Comparison of ENCODE assay signal across 25 mouse cellular contexts in the genomic region with DNA sequence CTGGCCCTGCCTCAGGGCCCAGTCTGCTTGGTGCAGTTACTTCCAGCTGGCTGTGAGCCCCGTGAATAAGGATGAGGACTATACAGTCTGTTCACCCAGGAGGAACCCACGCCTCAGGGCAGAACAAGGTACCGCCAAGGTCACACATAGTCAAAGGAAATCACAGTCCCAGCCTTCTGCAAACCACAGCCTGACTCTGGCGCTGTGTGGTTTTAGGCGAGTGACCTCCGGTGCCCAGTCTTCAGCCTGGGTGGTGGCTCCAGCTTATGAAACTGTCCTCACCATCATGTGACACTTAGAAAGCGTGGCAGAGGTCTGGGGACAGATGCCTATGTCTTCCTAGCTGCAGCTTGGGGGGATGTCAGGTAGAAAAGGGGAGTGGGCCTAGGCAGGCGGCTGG. TPM values are rescaled to one million over a fixed set of nuclear protein-coding genes. Genes with fewer than 3 reads are reported as not detected.
DNase-seq lines count a peak whose midpoint lies in the region; ATAC-seq and TF ChIP-seq lines count a peak whose summit lies in the region.
"Had no signal": no experiment of that assay in that cellular context is flagged by ENCODE, and none has a peak within 500 bp of the region (broad histone marks: within the 10 kb centered on the region; RNA-seq: fewer than 3 reads in every experiment).

No protein-coding gene starts in this region.

- H3K4me1 ChIP-seq in heart, postnatal 0 days (ENCODE audit: control insufficient read depth, insufficient read depth), result no peaks in the 10 kb centered on the region
- no peaks in the 10 kb centered on the region for H3K4me1 ChIP-seq in kidney, embryonic 14.5 days (ENCODE audit: control insufficient read depth, insufficient read depth, low read length)
- H3K4me1 ChIP-seq: embryonic facial prominence, embryonic 12.5 days; embryonic facial prominence, embryonic 15.5 days; forebrain, embryonic 15.5 days had no signal

- TF ChIP-seq CTCF in heart, postnatal 0 days (IDR thresholded peaks at IDR 0.05; ENCODE audit: low read depth), result no peak

- no peaks in the 10 kb centered on the region for H3K27me3 ChIP-seq in heart, postnatal 0 days (ENCODE audit: control insufficient read depth, insufficient read depth, low read length)
- H3K27me3 ChIP-seq in kidney, embryonic 14.5 days (ENCODE audit: control insufficient read depth, insufficient read depth, low read length), result no peaks in the 10 kb centered on the region
- H3K27me3 ChIP-seq: embryonic facial prominence, embryonic 12.5 days; embryonic facial prominence, embryonic 15.5 days; forebrain, embryonic 15.5 days; hindbrain, embryonic 13.5 days had no signal

- peaks cover 72% of the 10 kb centered on the region for H3K36me3 ChIP-seq in heart, postnatal 0 days (replicated peaks; ENCODE audit: control insufficient read depth, insufficient read depth, low read length)
- peaks cover 72% of the 10 kb centered on the region for H3K36me3 ChIP-seq in kidney, embryonic 14.5 days (ENCODE audit: control insufficient read depth, insufficient read depth, low read length)

- 0 out of 2 replicates have a peak, but pooled peaks have one; percentile 9 for ATAC-seq in heart, postnatal 0 days (ENCODE audit: insufficient read depth, low read depth)
- peak; percentile 45 for ATAC-seq in megakaryocyte, adult 5-6 weeks (ENCODE audit: poor library complexity, severe bottlenecking)
- ATAC-seq in kidney, embryonic 14.5 days (ENCODE audit: low FRiP score, low TSS enrichment), result no peak
- ATAC-seq: CD4-positive, CD25-positive, alpha-beta regulatory T cell, adult 4 months; forebrain, embryonic 15.5 days; hindbrain, embryonic 16.5 days had no signal

- 88% methylated on average over 8 of the region's 8 CpGs for WGBS in heart, postnatal 0 days
- 93% methylated on average over 8 of the region's 8 CpGs for WGBS in kidney, embryonic 14.5 days

- DNase-seq in heart, postnatal 0 days (ENCODE audit: low spot score), result no peak
- DNase-seq in heart, adult 9 months (ENCODE audit: low spot score in 2 of 2), result no peak
- DNase-seq in testis, postnatal 14 days (ENCODE audit: low spot score), result peak; percentile 67
- DNase-seq in testis, postnatal 10 days (ENCODE audit: low spot score), result no peak
- DNase-seq in spleen, adult 12 weeks (ENCODE audit: low spot score), result no peak
- DNase-seq: adrenal gland, adult 8-10 months; adrenal gland, postnatal 25 days; cerebellum, adult 18-20 months; cerebellum, adult 9-10 months; cerebellum, postnatal 14 days; gastrocnemius, postnatal 25 days; heart, adult 2 months; heart, postnatal 10 days; heart, postnatal 36 days had no signal

- no peak overlapping the region for H3K27ac ChIP-seq in heart, postnatal 0 days (ENCODE audit: low read depth)
- no peak overlapping the region for H3K27ac ChIP-seq in kidney, embryonic 14.5 days (ENCODE audit: low read depth, low read length)
- H3K27ac ChIP-seq: embryonic facial prominence, embryonic 12.5 days; embryonic facial prominence, embryonic 15.5 days; forebrain, embryonic 15.5 days; heart, adult 2 months; hindbrain, embryonic 10.5 days; hindbrain, embryonic 13.5 days had no signal

- H3K9me3 ChIP-seq in heart, postnatal 0 days (replicated peaks; ENCODE audit: control insufficient read depth, low read length), result no peaks in the 10 kb centered on the region
- no peaks in the 10 kb centered on the region for H3K9me3 ChIP-seq in kidney, embryonic 14.5 days (ENCODE audit: control insufficient read depth, low read length)
- H3K9me3 ChIP-seq: embryonic facial prominence, embryonic 12.5 days; embryonic facial prominence, embryonic 15.5 days; forebrain, embryonic 15.5 days; hindbrain, embryonic 10.5 days; hindbrain, embryonic 13.5 days had no signal

- no peak for TF ChIP-seq EP300 in heart, postnatal 0 days (IDR thresholded peaks at IDR 0.05; ENCODE audit: low read depth)

- H3K9ac ChIP-seq in heart, postnatal 0 days (replicated peaks; ENCODE audit: low read depth, low read length), result no peak overlapping the region
- no peak overlapping the region for H3K9ac ChIP-seq in kidney, embryonic 14.5 days (ENCODE audit: low read depth, low read length)
- H3K9ac ChIP-seq: embryonic facial prominence, embryonic 12.5 days; embryonic facial prominence, embryonic 15.5 days; forebrain, embryonic 15.5 days; hindbrain, embryonic 13.5 days had no signal

- H3K4me3 ChIP-seq in heart, postnatal 0 days (ENCODE audit: low read depth, low read length), result no peak overlapping the region
- no peak overlapping the region for H3K4me3 ChIP-seq in kidney, embryonic 14.5 days (ENCODE audit: low read length)
- H3K4me3 ChIP-seq: embryonic facial prominence, embryonic 12.5 days; embryonic facial prominence, embryonic 15.5 days; forebrain, embryonic 15.5 days; heart, adult 2 months; hindbrain, embryonic 10.5 days; hindbrain, embryonic 13.5 days had no signal

- H3K4me2 ChIP-seq in heart, postnatal 0 days (ENCODE audit: low read depth, low read length), result no peak overlapping the region
- H3K4me2 ChIP-seq in kidney, embryonic 14.5 days (replicated peaks; ENCODE audit: low read depth, low read length), result no peak overlapping the region
- H3K4me2 ChIP-seq: embryonic facial prominence, embryonic 12.5 days; embryonic facial prominence, embryonic 15.5 days; forebrain, embryonic 15.5 days; heart, embryonic 11.5 days; hindbrain, embryonic 13.5 days had no signal

RNA-seq across cellular contexts. Expression of a gene that starts 9.1 kb away (rescaled TPM):
- total RNA-seq in heart, postnatal 0 days (2014; rRNA removed; ENCODE audit: low replicate concordance), result 45.8 and 47.7 TPM in 2 replicates
- 18.8 and 19.3 TPM in 2 replicates for polyA plus RNA-seq in heart, postnatal 0 days (2015; fragmentation: Nextera tagmentation; extraction: Ambion mirVana)
- total RNA-seq in megakaryocyte, adult 5-6 weeks (2015), result 25.1 and 29.7 TPM in 2 replicates
- total RNA-seq in megakaryocyte, adult 5-6 weeks (2017), result 37.2 and 43.5 TPM in 2 replicates
- 26.5 and 39.5 TPM in 2 replicates for polyA plus RNA-seq in kidney, embryonic 14.5 days (2014; fragmentation: Nextera tagmentation; extraction: Ambion mirVana)

RNA-seq across cellular contexts. Expression of a gene that starts 14.4 kb away (rescaled TPM):
- total RNA-seq in heart, postnatal 0 days (2014; rRNA removed; ENCODE audit: low replicate concordance), result 45.0 and 47.8 TPM in 2 replicates
- polyA plus RNA-seq in heart, postnatal 0 days (2015; fragmentation: Nextera tagmentation; extraction: Ambion mirVana), result 114 and 129 TPM in 2 replicates
- not detected in 2 replicates for total RNA-seq in megakaryocyte, adult 5-6 weeks (2015)
- not detected in 2 replicates for total RNA-seq in megakaryocyte, adult 5-6 weeks (2017)
- 412 and 476 TPM in 2 replicates for polyA plus RNA-seq in kidney, embryonic 14.5 days (2014; fragmentation: Nextera tagmentation; extraction: Ambion mirVana)
- total RNA-seq: MEL had no signal
- polyA plus RNA-seq: CD4-positive, CD25-positive, alpha-beta regulatory T cell, adult 4 months had no signal

RNA-seq across cellular contexts. Expression of a gene that starts 34.8 kb away (rescaled TPM):
- total RNA-seq in heart, postnatal 0 days (2014; rRNA removed; ENCODE audit: low replicate concordance), result 893 and 947 TPM in 2 replicates
- 1,828 and 1,869 TPM in 2 replicates for polyA plus RNA-seq in heart, postnatal 0 days (2015; fragmentation: Nextera tagmentation; extraction: Ambion mirVana)
- total RNA-seq in megakaryocyte, adult 5-6 weeks (2015), result 182 and 183 TPM in 2 replicates
- total RNA-seq in megakaryocyte, adult 5-6 weeks (2017), result 110 and 120 TPM in 2 replicates
- polyA plus RNA-seq in kidney, embryonic 14.5 days (2014; fragmentation: Nextera tagmentation; extraction: Ambion mirVana), result 442 and 499 TPM in 2 replicates

Comparison
In these comparisons a context has a peak if more than half of its experiments do, and no peak if none do; other contexts are left out.
1. RNA of a gene that starts 14.4 kb away (total RNA-seq): 45.0 to 47.8 TPM in heart, postnatal 0 days; not detected in megakaryocyte, adult 5-6 weeks; every median in the first group is over 10 times any median in the second.